Mouse (Mus musculus): ENCODE results near the gene Dnah5.

DNA sequence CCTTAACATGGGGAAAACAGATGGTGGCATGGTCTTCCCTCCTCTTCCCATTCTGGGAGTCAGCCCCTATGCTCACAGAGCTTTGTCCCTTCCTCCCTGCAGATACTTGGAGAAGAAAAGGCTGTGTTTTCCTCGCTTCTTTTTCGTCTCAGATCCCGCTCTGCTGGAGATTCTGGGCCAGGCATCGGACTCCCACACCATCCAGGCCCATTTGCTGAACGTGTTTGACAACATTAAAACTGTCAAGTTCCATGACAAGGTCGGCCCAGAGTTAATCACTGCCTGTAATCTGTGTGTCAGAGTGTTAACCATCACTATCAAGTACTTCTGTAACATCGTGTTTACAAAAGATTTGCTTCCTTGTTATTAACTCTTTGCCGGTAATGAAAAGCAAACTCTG is 103.6 kb downstream of the Dnah5 start:
- no peak for TF ChIP-seq HCFC1 (IDR thresholded peaks at IDR 0.05; ENCODE audit: borderline replicate concordance, insufficient read depth, low read length)
- no peak for TF ChIP-seq ZNF384 (IDR thresholded peaks at IDR 0.05; ENCODE audit: low read depth, low read length)
- no peak for TF ChIP-seq MAFK (IDR thresholded peaks at IDR 0.05; ENCODE audit: insufficient read depth, low read depth, low read length)
